Mouse (Mus musculus) activated CD4-positive, CD25-positive, alpha-beta regulatory T cell, adult 4 months (primary cell): Measurements from ENCODE around the gene BC147527. TPM values are rescaled to one million over a fixed set of nuclear protein-coding genes. Genes with fewer than 3 reads are reported as not detected.
"Not testable (repeated sequence)": the region's sequence is repeated elsewhere in the genome, so short reads cannot be mapped to it uniquely, and the experiment has no call there.

Source experiments
- ATAC-seq: one replicate; pipeline ENCODE4 v1.8.0; 2017
- polyA plus RNA-seq, 2 experiments: library from polyadenylated mRNA; unstranded; fragments of 100-300 nt; shearing (Covaris generic); gene quantifications; one replicate each; pipeline ENCODE4 v1.2.1; 2017

Gene BC147527
- polyA plus RNA-seq = 10 to 100 TPM; 26.5 to 75.3 TPM

DNA sequence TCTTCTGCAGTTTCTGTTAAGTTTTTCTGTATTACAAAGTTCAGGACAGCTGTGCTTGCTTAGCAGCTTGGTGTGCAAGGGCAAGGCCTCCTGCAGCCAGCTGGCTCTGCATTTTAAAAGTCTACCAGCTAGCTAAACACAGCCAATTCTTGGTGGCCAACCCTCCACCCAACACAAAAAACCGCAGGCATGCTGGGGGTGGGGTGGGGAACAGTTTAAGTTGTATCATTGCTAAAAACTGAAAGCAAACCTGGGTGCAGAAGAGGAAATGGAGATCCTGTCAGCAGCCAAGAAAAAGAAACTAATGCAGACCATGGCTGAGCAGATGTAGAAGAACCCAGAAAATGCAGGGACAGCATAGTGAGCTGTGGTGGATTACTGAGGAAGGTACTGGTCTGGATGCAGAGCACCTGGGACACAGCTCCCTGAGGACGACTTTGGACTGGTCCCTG is at the start of gene BC147527:
Gene BC147527 (plus strand): TSS at position 402 of the 452 bp plus-strand sequence.
- peak; percentile 92 for ATAC-seq

GRCm38 (mm10) chr13:120251208-120251924 is 48.8 kb upstream of the BC147527 start:
- ATAC-seq = not testable (repeated sequence)

DNA sequence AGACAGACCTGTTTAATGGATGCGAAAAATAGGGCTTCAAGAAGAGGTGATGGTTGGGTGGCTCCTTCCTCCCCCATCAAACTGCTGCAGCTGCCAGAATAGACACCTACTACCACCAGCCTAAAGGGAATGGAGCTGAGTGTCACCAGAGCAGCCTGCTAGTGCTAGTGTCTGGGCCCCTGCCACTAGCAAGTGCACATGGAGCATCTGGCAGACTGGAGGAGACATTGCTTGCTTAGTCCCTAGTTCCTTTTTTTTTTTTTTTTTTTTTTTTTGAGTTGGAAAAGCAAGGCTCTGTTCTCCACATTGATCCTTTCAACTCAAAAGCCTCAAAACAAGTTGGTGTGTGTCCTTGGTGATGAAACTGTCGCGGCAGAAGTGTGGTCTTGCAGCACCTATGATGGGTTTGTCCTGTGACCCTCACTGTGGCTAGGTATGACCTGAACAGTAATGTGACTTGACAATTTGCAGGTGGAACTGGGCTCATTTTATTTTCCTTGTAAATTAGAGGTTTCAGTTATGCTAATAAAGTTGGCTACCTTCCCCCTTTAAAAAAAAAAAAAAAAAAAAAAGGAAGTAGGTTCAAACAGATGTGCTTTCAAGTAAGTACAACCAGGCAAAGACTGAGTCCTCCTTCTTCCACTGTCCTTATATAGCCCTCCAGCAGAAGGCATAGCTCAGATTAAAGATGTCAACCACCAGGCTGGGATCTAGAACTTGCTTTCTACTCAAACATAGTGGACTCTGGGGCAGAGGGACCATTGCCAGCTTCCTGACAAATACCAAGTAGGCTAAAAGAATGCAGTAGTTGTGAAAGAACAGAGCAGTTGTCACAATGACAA is 41.2 kb upstream of the BC147527 start:
- not testable (repeated sequence) for ATAC-seq

DNA sequence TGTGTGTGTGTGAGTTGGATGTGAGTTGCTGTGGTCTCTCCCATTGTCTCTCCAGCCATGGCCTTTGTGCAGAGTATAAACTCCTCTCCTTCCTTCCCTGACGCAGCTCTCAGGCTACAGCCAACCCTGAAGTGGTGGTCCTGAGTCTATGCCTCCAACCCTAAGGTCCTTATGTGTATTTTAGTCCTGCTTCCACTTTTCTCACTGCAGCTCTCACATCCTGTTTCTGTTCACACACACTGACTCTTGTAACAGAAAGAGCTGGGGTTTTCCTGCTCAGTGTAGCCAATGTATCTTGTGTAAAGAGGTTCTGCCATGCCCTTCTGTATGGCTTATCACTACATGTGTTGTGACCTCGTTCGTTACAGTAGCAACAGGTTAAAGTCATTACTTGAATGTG is 40.5 kb upstream of the BC147527 start:
- ATAC-seq = not testable (repeated sequence)

DNA sequence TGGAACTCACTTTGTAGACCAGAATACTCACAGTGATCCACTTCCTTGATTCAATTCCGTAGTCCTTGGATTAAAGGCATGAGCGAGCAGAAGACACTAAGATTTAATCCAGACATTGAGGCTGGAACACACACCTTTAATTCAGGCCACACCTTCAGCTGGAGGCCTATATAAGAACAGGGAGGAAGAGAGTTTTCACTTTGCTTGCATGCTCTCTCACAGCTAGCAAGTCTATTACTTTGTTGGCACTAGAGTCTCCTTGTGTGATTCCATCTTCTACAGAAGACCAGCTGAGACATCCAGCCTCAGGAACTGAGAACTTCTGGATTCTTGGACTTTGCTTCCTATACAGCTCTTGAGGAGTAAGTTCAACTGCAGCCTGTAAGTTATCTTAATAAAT is 37.3 kb upstream of the BC147527 start, which contains the start of gene AF067061:
Gene AF067061 (plus strand): TSS at position 245 of the 400 bp plus-strand sequence.
- ATAC-seq = not testable (repeated sequence)

DNA sequence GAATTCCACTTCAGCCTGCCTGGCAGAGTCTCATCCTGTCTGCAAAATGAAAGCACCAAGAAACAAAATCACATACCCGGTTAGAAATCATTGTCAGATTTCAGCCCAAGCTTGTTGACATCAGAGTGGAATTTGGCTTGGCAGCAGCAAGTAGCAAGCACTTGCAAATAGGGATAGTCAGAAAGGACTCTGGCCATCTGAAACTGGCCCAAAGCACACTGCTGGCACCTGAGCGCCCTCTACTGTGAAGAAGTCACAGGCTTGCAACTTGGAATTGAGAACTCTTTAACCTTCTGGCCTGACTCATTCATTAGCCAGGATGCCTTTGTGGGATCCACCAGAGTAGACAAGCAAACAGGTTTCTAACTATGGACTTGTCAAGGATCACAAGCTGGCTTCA is 22.4 kb upstream of the BC147527 start:
- not testable (repeated sequence) for ATAC-seq

- no peak for ATAC-seq
Measured at GRCm38 (mm10) chr13:120278784-120279183, 21.4 kb upstream of the BC147527 start.

DNA sequence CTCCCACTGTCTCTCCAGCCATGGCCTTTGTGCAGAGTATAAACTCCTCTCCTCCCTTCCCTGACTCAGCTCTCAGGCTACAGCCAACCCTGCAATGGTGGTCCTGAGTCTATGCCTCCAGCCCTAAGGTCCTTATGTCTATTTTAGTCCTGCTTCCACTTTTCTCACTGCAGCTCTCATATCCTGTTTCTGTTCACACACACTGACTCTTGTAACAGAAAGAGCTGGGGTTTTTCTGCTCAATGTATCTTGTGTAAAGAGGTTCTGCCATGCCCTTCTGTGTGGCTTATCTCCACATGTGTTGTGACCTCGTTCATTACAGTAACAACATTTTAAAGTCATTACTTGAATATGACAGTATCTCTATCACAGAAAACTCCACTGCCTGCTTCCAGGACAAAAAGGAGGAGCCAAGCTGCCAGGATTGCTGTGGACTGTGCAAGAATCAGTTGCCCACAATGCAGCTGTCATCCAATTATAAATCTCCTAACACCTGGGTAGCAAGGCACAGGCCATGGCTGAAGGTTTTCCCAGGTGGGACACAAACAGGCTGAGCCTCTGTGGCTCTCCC is 783 bp upstream of the BC147527 start:
- ATAC-seq = peak; percentile 19

- ATAC-seq = no peak
Measured at GRCm38 (mm10) chr13:120300853-120301252, 661 bp downstream of the BC147527 start.

DNA sequence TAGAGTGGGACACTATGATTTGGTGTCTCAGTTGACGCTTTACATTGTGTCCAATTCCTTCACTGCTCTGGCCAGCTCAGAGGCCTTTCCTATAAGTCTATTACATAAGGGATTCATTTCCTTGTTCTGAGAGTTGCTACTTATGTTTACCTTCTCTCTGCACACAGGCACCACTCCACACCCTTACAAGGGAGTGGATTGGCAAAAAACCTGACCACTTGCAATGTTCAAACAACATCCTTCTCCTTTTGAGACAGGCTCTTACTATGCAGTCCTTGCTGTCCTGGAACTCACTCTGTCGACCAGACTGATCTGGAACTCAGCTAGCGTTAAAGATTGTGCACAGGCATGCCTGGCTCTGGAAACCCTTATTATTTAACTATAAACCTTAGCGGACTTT is 10.6 kb downstream of the BC147527 start:
- ATAC-seq = no peak

GRCm38 (mm10) chr13:120313584-120313983 is 13.4 kb downstream of the BC147527 start:
- peak; percentile 68 for ATAC-seq

DNA sequence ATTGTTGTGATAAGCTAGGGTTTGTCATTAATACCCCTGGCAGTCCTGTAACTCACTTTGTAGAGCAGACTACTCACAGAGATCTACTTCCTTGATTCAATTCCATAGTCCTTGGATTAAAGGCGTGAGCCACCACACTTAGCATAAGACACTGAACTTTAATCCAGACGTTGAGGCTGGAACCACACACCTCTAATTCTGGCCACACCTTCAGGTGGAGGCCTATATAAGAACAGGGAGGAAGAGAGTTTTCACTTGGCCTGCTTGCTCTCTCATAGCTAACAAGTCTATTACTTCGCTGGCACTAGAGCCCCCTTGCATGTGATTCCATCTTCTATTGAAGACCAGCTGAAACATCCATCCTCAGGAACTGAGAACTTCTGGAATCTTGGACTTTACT is 16.4 kb downstream of the BC147527 start, which contains the start of gene Tcstv3:
Gene Tcstv3 (plus strand): TSS at position 301 of the 400 bp plus-strand sequence.
- not testable (repeated sequence) for ATAC-seq

DNA sequence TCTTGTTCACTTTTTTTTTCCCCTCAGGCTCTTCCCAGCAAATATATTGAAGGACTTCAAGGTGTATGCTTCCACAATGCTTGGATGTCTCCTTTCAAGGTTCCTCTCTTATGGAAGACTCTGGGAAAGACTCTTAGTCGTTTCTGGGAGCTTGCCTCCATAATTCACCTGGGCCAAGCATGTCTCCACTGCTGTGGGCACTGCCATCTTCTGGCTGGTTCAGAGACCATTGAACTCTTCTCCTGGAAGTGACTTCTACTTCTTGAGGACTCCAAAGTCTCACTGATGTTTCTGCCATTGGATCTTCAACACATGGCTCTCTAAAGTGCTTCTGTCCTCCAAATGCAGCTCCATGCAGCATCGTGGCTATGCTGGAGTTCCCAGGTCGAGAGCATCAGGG is 20.0 kb downstream of the BC147527 start:
- ATAC-seq = no peak

DNA sequence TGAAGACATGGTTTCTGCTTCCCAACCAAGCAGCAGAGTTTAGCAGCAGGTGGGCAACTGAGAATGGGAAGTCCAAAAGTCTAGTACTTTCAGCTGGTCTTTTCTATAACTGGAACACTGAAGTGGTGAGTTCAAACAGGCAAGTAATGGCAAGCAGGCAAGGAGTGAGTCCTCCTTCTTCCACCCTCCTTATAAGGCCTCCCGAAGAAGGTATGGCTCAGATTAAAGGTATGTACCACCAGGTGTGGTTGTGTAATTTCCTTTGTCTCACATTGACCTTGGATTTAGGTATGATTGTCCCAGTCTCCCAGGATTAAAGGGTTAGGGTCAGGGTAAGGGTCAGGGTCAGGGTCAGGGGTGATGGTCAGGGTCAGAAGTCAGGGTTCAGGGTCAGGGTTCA is 20.5 kb downstream of the BC147527 start:
- peak; percentile 52 for ATAC-seq

Other genes starting within 250 kb of the BC147527 start
- 1 to 10 TPM in 1 of 2 experiments, not detected in 1; 1.6 TPM for gene Gm21188, start 248.2 kb upstream of the BC147527 start, polyA plus RNA-seq
- not detected for gene Gm20767, start 160.1 kb upstream of the BC147527 start, polyA plus RNA-seq
- gene Gm21818, start 128.0 kb upstream of the BC147527 start, polyA plus RNA-seq = not detected
- not detected for gene Gm21762, start 84.4 kb upstream of the BC147527 start, polyA plus RNA-seq
- not detected for gene Gm21731, start 61.3 kb upstream of the BC147527 start, polyA plus RNA-seq
- not detected for gene AF067061, start 37.3 kb upstream of the BC147527 start, polyA plus RNA-seq
- gene Tcstv3, start 16.5 kb downstream of the BC147527 start, polyA plus RNA-seq = not detected